Mouse (Mus musculus) skeletal muscle tissue, postnatal 0 days (tissue): ENCODE results near the gene Gm20834. TPM values are rescaled to one million over a fixed set of nuclear protein-coding genes. Genes with fewer than 3 reads are reported as not detected.

Source experiments
- polyA plus RNA-seq: library from polyadenylated mRNA; unstranded; fragments of >200 nt; fragmentation: Nextera tagmentation; extraction: Ambion mirVana; gene quantifications from 2 replicates; pipeline ENCODE4 v1.2.1, GENCODE M21; 2015

The Gm20834 gene
- not detected in 2 replicates for polyA plus RNA-seq

DNA sequence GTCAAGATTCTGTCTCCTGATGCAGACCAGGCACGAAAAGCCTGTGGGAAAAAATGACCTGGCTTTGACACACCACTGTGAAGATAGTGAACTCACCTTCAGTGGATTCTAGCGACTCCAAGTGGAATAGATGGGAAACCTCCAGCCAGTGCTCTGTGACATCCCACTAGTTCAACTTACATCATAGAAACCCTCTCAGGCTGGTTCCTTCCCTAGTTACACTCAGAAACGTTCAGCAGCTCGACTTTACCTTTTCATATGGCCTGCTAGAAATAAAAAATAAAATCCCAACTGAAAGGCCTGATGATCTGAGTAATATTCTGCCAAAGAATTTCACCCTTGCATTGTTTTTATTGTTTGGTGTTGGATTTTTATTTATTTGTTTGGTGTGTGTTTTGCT, at the start of gene Gm20834:
TSS of gene Gm20834 (minus strand) at position 101 of the 400 bp plus-strand sequence.

Other genes with a start within 250 kb of the Gm20834 start
- not detected in 2 replicates for gene Gm21310, start 177.4 kb downstream of the Gm20834 start, polyA plus RNA-seq
- not detected in 2 replicates for gene Gm28510, start 88.1 kb upstream of the Gm20834 start, polyA plus RNA-seq
- not detected in 2 replicates for gene Gm20737, start 211.5 kb upstream of the Gm20834 start, polyA plus RNA-seq
- gene Gm21775, start 228.9 kb upstream of the Gm20834 start, polyA plus RNA-seq: not detected in 2 replicates